Mouse (Mus musculus) intestine, embryonic 14.5 days (tissue): ENCODE results near the gene Robo1. TPM values are rescaled to one million over a fixed set of nuclear protein-coding genes. Genes with fewer than 3 reads are reported as not detected.

Experiments used
- ATAC-seq: fragments of 200-750 bp; cut with Nextera tagmentation; replicated peaks from 2 replicates; pipeline ENCODE4 v1.8.0; 2017; ENCODE audit warnings: low read depth, moderate number of reproducible peaks, moderate TSS enrichment, moderate library complexity; ENCODE audit not compliant: low FRiP score, low TSS enrichment
- DNase-seq: peaks from one replicate; pipeline ENCODE4 v3.0.0-alpha.2; 2018; ENCODE audit warnings: low spot score
- H3K27ac ChIP-seq: fragments of 300-500 bp; sonication (generic); 2 replicates; pipeline ENCODE4 v1.5.1; 2014; ENCODE audit warnings: low read depth, mild to moderate bottlenecking, control low read depth
- H3K27me3 ChIP-seq: fragments of 300-500 bp; sonication (generic); replicated peaks from 2 replicates; pipeline ENCODE4 v1.6.1; 2014; ENCODE audit warnings: low read length, control low read depth; ENCODE audit not compliant: control insufficient read depth, insufficient read depth
- H3K36me3 ChIP-seq: fragments of 300-500 bp; sonication (generic); 2 replicates; pipeline ENCODE4 v1.6.1; 2014; ENCODE audit warnings: low read length, control low read depth; ENCODE audit not compliant: control insufficient read depth, insufficient read depth
- H3K4me1 ChIP-seq: fragments of 300-500 bp; sonication (generic); replicated peaks from 2 replicates; pipeline ENCODE4 v1.6.1; 2014; ENCODE audit warnings: low read length, control low read depth, mixed read lengths; ENCODE audit not compliant: control insufficient read depth, insufficient read depth
- H3K4me2 ChIP-seq: fragments of 300-500 bp; sonication (generic); 2 replicates; pipeline ENCODE4 v1.6.1; 2014; ENCODE audit warnings: low read length
- H3K4me3 ChIP-seq: fragments of 300-500 bp; sonication (generic); 2 replicates; pipeline ENCODE4 v1.5.1; 2014; ENCODE audit warnings: low read depth, low read length, control low read depth, mixed read lengths
- H3K9ac ChIP-seq: fragments of 300-500 bp; sonication (generic); 2 replicates; pipeline ENCODE4 v1.6.1; 2014; ENCODE audit warnings: mild to moderate bottlenecking, low read length
- H3K9me3 ChIP-seq: fragments of 300-500 bp; sonication (generic); 2 replicates; pipeline ENCODE4 v1.6.1; 2016; ENCODE audit warnings: low read length, control low read depth; ENCODE audit not compliant: control insufficient read depth
- WGBS: fragments of 180-500 bp; shearing (Covaris S2); extraction: QIAGEN DNeasy Blood & Tissue Kit; methylation state at CpG from one replicate; pipeline ENCODE4 v1.1.7; 2014; 5-methylcytosine and 5-hydroxymethylcytosine counted together
- polyA plus RNA-seq: library from polyadenylated mRNA; unstranded; fragments of >200 nt; fragmentation: Nextera tagmentation; extraction: Ambion mirVana; gene quantifications from 2 replicates; pipeline ENCODE4 v1.2.1, GENCODE M21; 2014

Gene Robo1
- polyA plus RNA-seq, 1 experiment from 2014 or later = 24.1 TPM

- no peak for DNase-seq
- no peak overlapping the region for H3K9ac ChIP-seq
- no peaks in the 10 kb centered on the region for H3K27me3 ChIP-seq
- WGBS = 96% methylated on average over 6 of the region's 6 CpGs
- no peaks in the 10 kb centered on the region for H3K9me3 ChIP-seq
- no peak for ATAC-seq
- no peak overlapping the region for H3K4me2 ChIP-seq
- no peaks in the 10 kb centered on the region for H3K36me3 ChIP-seq
- H3K4me3 ChIP-seq = no peak overlapping the region
- no peak overlapping the region for H3K27ac ChIP-seq
- no peaks in the 10 kb centered on the region for H3K4me1 ChIP-seq
These were observed 764.8 kb downstream of the Robo1 start for GRCm38 (mm10) chr16:73072883-73073282.

DNA sequence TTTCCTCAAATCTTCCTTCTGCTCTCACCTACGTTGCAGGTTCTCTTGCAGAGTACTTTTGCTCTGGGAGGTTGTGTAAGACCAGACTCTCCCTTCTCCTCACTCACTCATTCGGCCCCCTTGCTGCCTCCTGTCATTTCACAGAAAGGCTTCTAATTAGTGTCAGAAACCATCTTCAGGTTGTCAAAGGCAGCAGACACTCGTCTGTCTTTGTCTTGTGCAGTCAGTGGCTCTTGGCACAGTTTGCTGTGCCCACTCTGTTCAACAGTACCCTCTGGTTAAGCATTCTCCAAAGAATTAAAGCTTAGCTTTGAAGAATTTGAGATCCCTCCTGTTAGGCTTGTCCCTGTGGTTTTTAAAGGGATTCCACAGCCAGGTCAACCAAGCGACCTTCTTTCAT, 774.3 kb downstream of the Robo1 start:
- H3K27ac ChIP-seq = no peak overlapping the region
- no peak overlapping the region for H3K9ac ChIP-seq
- no peaks in the 10 kb centered on the region for H3K9me3 ChIP-seq
- H3K36me3 ChIP-seq = no peaks in the 10 kb centered on the region
- H3K4me2 ChIP-seq = no peak overlapping the region
- H3K4me1 ChIP-seq = no peaks in the 10 kb centered on the region
- DNase-seq = no peak
- no peak overlapping the region for H3K4me3 ChIP-seq
- H3K27me3 ChIP-seq = no peaks in the 10 kb centered on the region
- ATAC-seq = no peak
- WGBS = 79% methylated on average over 4 of the region's 4 CpGs

GRCm38 (mm10) chr16:73083077-73083476, 775.0 kb downstream of the Robo1 start:
- ATAC-seq (no peak), DNase-seq (no peak)
- 90% methylated on average over 2 of the region's 2 CpGs for WGBS
- Histone ChIP-seq H3K4me1 (no peaks in the 10 kb centered on the region), H3K36me3 (no peaks in the 10 kb centered on the region), H3K9ac (no peak overlapping the region), H3K4me3 (no peak overlapping the region), H3K27me3 (no peaks in the 10 kb centered on the region), H3K9me3 (no peaks in the 10 kb centered on the region), H3K27ac (no peak overlapping the region), H3K4me2 (no peak overlapping the region)
